In genomic region chr9:50602055-50602845, GRCm38 (mm10) we compare ENCODE assay signal across 9 mouse cellular contexts. TPM values are rescaled to one million over a fixed set of nuclear protein-coding genes. Genes with fewer than 3 reads are reported as not detected.
A peak's percentile ranks its signal among the peaks of the same experiment; 100 is the strongest.
DNase-seq lines count a peak whose midpoint lies in the region; ATAC-seq and TF ChIP-seq lines count a peak whose summit lies in the region.
"Had no signal": no experiment of that assay in that cellular context is flagged by ENCODE, and none has a peak within 500 bp of the region (broad histone marks: within the 10 kb centered on the region; RNA-seq: fewer than 3 reads in every experiment).

No protein-coding gene starts in this region.

- peak overlapping the region; percentile 87 for H3K4me2 ChIP-seq in lung, postnatal 0 days (replicated peaks; ENCODE audit: low read depth, low read length)
- peak overlapping the region; percentile 88 for H3K4me2 ChIP-seq in forebrain, postnatal 0 days (ENCODE audit: low read depth)
- peak overlapping the region; percentile 70 for H3K4me2 ChIP-seq in limb, embryonic 14.5 days (replicated peaks; ENCODE audit: low read depth, low read length, severe bottlenecking)
- peak overlapping the region; percentile 79 for H3K4me2 ChIP-seq in stomach, embryonic 15.5 days

- TF ChIP-seq CTCF in lung, postnatal 0 days (IDR thresholded peaks at IDR 0.05) = no peak
- no peak for TF ChIP-seq CTCF in forebrain, postnatal 0 days (IDR thresholded peaks at IDR 0.05; ENCODE audit: low read depth)

- peaks cover 18% of the 10 kb centered on the region; the same call in 1 of the 2 replicates for H3K4me1 ChIP-seq in lung, postnatal 0 days (ENCODE audit: insufficient read depth, low read depth, low read length)
- peaks cover 13% of the 10 kb centered on the region for H3K4me1 ChIP-seq in forebrain, postnatal 0 days (ENCODE audit: insufficient read depth)
- H3K4me1 ChIP-seq in limb, embryonic 14.5 days (ENCODE audit: control insufficient read depth, insufficient read depth, low read length) = peaks cover 18% of the 10 kb centered on the region
- peaks cover 18% of the 10 kb centered on the region for H3K4me1 ChIP-seq in stomach, embryonic 15.5 days

- no peaks in the 10 kb centered on the region for H3K27me3 ChIP-seq in lung, postnatal 0 days (replicated peaks; ENCODE audit: insufficient read depth, low read length)
- no peaks in the 10 kb centered on the region for H3K27me3 ChIP-seq in forebrain, postnatal 0 days (ENCODE audit: insufficient read depth, low read length)
- H3K27me3 ChIP-seq in limb, embryonic 14.5 days (ENCODE audit: control insufficient read depth, insufficient read depth, low read length) = no peaks in the 10 kb centered on the region
- no peaks in the 10 kb centered on the region for H3K27me3 ChIP-seq in stomach, embryonic 15.5 days (replicated peaks)

- H3K9ac ChIP-seq in lung, postnatal 0 days (replicated peaks; ENCODE audit: low read depth) = no peak overlapping the region
- no peak overlapping the region for H3K9ac ChIP-seq in forebrain, postnatal 0 days
- H3K9ac ChIP-seq in limb, embryonic 14.5 days (ENCODE audit: low read depth, low read length, severe bottlenecking) = peak overlapping the region; percentile 82; the same call in 1 of the 2 replicates
- peak overlapping the region; percentile 60; the same call in 1 of the 2 replicates for H3K9ac ChIP-seq in stomach, embryonic 15.5 days

- peaks cover 11% of the 10 kb centered on the region; the same call in 1 of the 2 replicates for H3K36me3 ChIP-seq in lung, postnatal 0 days (ENCODE audit: insufficient read depth, low read length)
- peaks cover 31% of the 10 kb centered on the region for H3K36me3 ChIP-seq in forebrain, postnatal 0 days (ENCODE audit: insufficient read depth)
- H3K36me3 ChIP-seq in limb, embryonic 14.5 days (ENCODE audit: control insufficient read depth, insufficient read depth, low read length) = peaks cover 44% of the 10 kb centered on the region
- H3K36me3 ChIP-seq in stomach, embryonic 15.5 days = peaks cover 28% of the 10 kb centered on the region

- H3K27ac ChIP-seq in lung, postnatal 0 days (ENCODE audit: low read length) = no peak overlapping the region
- no peak overlapping the region for H3K27ac ChIP-seq in forebrain, postnatal 0 days (ENCODE audit: low read depth, low read length)
- no peak overlapping the region for H3K27ac ChIP-seq in limb, embryonic 14.5 days (replicated peaks; ENCODE audit: low read depth, low read length)
- no peak overlapping the region for H3K27ac ChIP-seq in stomach, embryonic 15.5 days

- no peak for TF ChIP-seq EP300 in lung, postnatal 0 days (IDR thresholded peaks at IDR 0.05)

- no peak for TF ChIP-seq POLR2A in limb, embryonic 14.5 days (IDR thresholded peaks at IDR 0.05; ENCODE audit: borderline replicate concordance, extremely low read depth, insufficient read depth, insufficient read length)

- DNase-seq in lung, postnatal 0 days (ENCODE audit: low spot score) = no peak
- no peak for DNase-seq in lung, postnatal 36 days
- no peak for DNase-seq in forebrain, postnatal 0 days
- no peak for DNase-seq in limb, embryonic 14.5 days (ENCODE audit: low spot score)
- no peak for DNase-seq in urinary bladder, postnatal 10 days (ENCODE audit: low spot score)
- no peak for DNase-seq in spleen, adult 18-20 months
- DNase-seq in Muller cell, postnatal 12 days (ENCODE audit: inconsistent ontology term) = no peak

- 88% methylated on average over 7 of the region's 7 CpGs for WGBS in lung, postnatal 0 days
- 91% methylated on average over 7 of the region's 7 CpGs for WGBS in forebrain, postnatal 0 days
- WGBS in limb, embryonic 14.5 days = 90% methylated on average over 7 of the region's 7 CpGs
- 80% methylated on average over 7 of the region's 7 CpGs for WGBS in stomach, embryonic 15.5 days

- ATAC-seq in lung, postnatal 0 days = no peak
- ATAC-seq in forebrain, postnatal 0 days = no peak
- ATAC-seq in limb, embryonic 14.5 days (ENCODE audit: low FRiP score, low read depth) = no peak
- ATAC-seq in stomach, embryonic 15.5 days (ENCODE audit: insufficient read depth, low FRiP score, low read depth) = no peak

- H3K4me3 ChIP-seq in lung, postnatal 0 days (ENCODE audit: low read depth, low read length) = peak overlapping the region; percentile 66; the same call in 1 of the 2 replicates
- peak overlapping the region; percentile 96 for H3K4me3 ChIP-seq in forebrain, postnatal 0 days (ENCODE audit: low read depth, low read length)
- H3K4me3 ChIP-seq in limb, embryonic 14.5 days (replicated peaks; ENCODE audit: low read length) = peak overlapping the region; percentile 83
- peak overlapping the region; percentile 92 for H3K4me3 ChIP-seq in stomach, embryonic 15.5 days (replicated peaks)

- no peaks in the 10 kb centered on the region for H3K9me3 ChIP-seq in lung, postnatal 0 days (ENCODE audit: low read length)
- H3K9me3 ChIP-seq in forebrain, postnatal 0 days (ENCODE audit: low read length) = no peaks in the 10 kb centered on the region
- H3K9me3 ChIP-seq in limb, embryonic 14.5 days (ENCODE audit: control insufficient read depth, low read length) = no peaks in the 10 kb centered on the region
- H3K9me3 ChIP-seq in stomach, embryonic 15.5 days = no peaks in the 10 kb centered on the region

RNA-seq across cellular contexts. Expression of gene Sdhd, which starts 1.4 kb away (rescaled TPM):
- 235 and 252 TPM in 2 replicates for polyA plus RNA-seq in lung, postnatal 0 days (2015; fragmentation: Nextera tagmentation; extraction: Ambion mirVana)
- total RNA-seq in forebrain, postnatal 0 days (2014; rRNA removed) = 151 and 168 TPM in 2 replicates
- 279 and 305 TPM in 2 replicates for polyA plus RNA-seq in forebrain, postnatal 0 days (2015; fragmentation: Nextera tagmentation; extraction: Ambion mirVana)
- 170 and 197 TPM in 2 replicates for polyA plus RNA-seq in limb, embryonic 14.5 days (2012; rRNA removed)
- polyA plus RNA-seq in limb, embryonic 14.5 days (2014; fragmentation: Nextera tagmentation; extraction: Ambion mirVana) = 258 and 266 TPM in 2 replicates
- 362 and 375 TPM in 2 replicates for polyA plus RNA-seq in stomach, embryonic 15.5 days (2015; fragmentation: Nextera tagmentation; extraction: Ambion mirVana)

RNA-seq across cellular contexts. Expression of gene Timm8b, which starts 1.5 kb away (rescaled TPM):
- 185 and 189 TPM in 2 replicates for polyA plus RNA-seq in lung, postnatal 0 days (2015; fragmentation: Nextera tagmentation; extraction: Ambion mirVana)
- 234 and 297 TPM in 2 replicates for total RNA-seq in forebrain, postnatal 0 days (2014; rRNA removed)
- 389 and 523 TPM in 2 replicates for polyA plus RNA-seq in forebrain, postnatal 0 days (2015; fragmentation: Nextera tagmentation; extraction: Ambion mirVana)
- 145 and 238 TPM in 2 replicates for polyA plus RNA-seq in limb, embryonic 14.5 days (2012; rRNA removed)
- 239 and 244 TPM in 2 replicates for polyA plus RNA-seq in limb, embryonic 14.5 days (2014; fragmentation: Nextera tagmentation; extraction: Ambion mirVana)
- polyA plus RNA-seq in stomach, embryonic 15.5 days (2015; fragmentation: Nextera tagmentation; extraction: Ambion mirVana) = 243 and 275 TPM in 2 replicates

RNA-seq across cellular contexts. Expression of gene Pih1d2, which starts 14.9 kb away (rescaled TPM):
- 14.5 and 16.6 TPM in 2 replicates for polyA plus RNA-seq in lung, postnatal 0 days (2015; fragmentation: Nextera tagmentation; extraction: Ambion mirVana)
- 4.0 and 5.2 TPM in 2 replicates for total RNA-seq in forebrain, postnatal 0 days (2014; rRNA removed)
- 4.6 and 6.6 TPM in 2 replicates for polyA plus RNA-seq in forebrain, postnatal 0 days (2015; fragmentation: Nextera tagmentation; extraction: Ambion mirVana)
- polyA plus RNA-seq in limb, embryonic 14.5 days (2012; rRNA removed) = 2.2 and 2.3 TPM in 2 replicates
- polyA plus RNA-seq in limb, embryonic 14.5 days (2014; fragmentation: Nextera tagmentation; extraction: Ambion mirVana) = 2.5 and 3.2 TPM in 2 replicates
- polyA plus RNA-seq in stomach, embryonic 15.5 days (2015; fragmentation: Nextera tagmentation; extraction: Ambion mirVana) = 2.4 and 3.7 TPM in 2 replicates

RNA-seq across cellular contexts. Expression of gene Nkapd1, which starts 15.0 kb away (rescaled TPM):
- polyA plus RNA-seq in lung, postnatal 0 days (2015; fragmentation: Nextera tagmentation; extraction: Ambion mirVana) = 25.2 and 26.5 TPM in 2 replicates
- 19.0 and 20.5 TPM in 2 replicates for total RNA-seq in forebrain, postnatal 0 days (2014; rRNA removed)
- polyA plus RNA-seq in forebrain, postnatal 0 days (2015; fragmentation: Nextera tagmentation; extraction: Ambion mirVana) = 24.3 TPM in 2 replicates
- polyA plus RNA-seq in limb, embryonic 14.5 days (2012; rRNA removed) = 18.1 and 20.4 TPM in 2 replicates
- polyA plus RNA-seq in limb, embryonic 14.5 days (2014; fragmentation: Nextera tagmentation; extraction: Ambion mirVana) = 27.7 and 27.8 TPM in 2 replicates
- polyA plus RNA-seq in stomach, embryonic 15.5 days (2015; fragmentation: Nextera tagmentation; extraction: Ambion mirVana) = 19.3 and 22.5 TPM in 2 replicates

RNA-seq across cellular contexts. Expression of gene Tex12, which starts 41.1 kb away (rescaled TPM):
- not detected in 2 replicates for polyA plus RNA-seq in lung, postnatal 0 days (2015; fragmentation: Nextera tagmentation; extraction: Ambion mirVana)
- not detected in 2 replicates for total RNA-seq in forebrain, postnatal 0 days (2014; rRNA removed)
- 0.17 TPM in 1 of 2 replicates, not detected in the other for polyA plus RNA-seq in forebrain, postnatal 0 days (2015; fragmentation: Nextera tagmentation; extraction: Ambion mirVana)
- polyA plus RNA-seq in limb, embryonic 14.5 days (2012; rRNA removed) = not detected in 2 replicates
- not detected in 2 replicates for polyA plus RNA-seq in limb, embryonic 14.5 days (2014; fragmentation: Nextera tagmentation; extraction: Ambion mirVana)
- not detected in 2 replicates for polyA plus RNA-seq in stomach, embryonic 15.5 days (2015; fragmentation: Nextera tagmentation; extraction: Ambion mirVana)
- polyA plus RNA-seq: brain, embryonic 14.5 days had no signal

Comparison
In these comparisons a context has a peak if more than half of its experiments do, and no peak if none do; other contexts are left out.
1. H3K9ac ChIP-seq: peak in limb, embryonic 14.5 days (single experiment) and stomach, embryonic 15.5 days (single experiment); none in lung, postnatal 0 days (single experiment) and forebrain, postnatal 0 days (single experiment).
2. Peak in every context shown above with its lines, with median percentiles within 50 percentile points of each other: H3K4me2 ChIP-seq and H3K4me3 ChIP-seq.